Mouse (Mus musculus) forebrain, embryonic 13.5 days (tissue): ENCODE results near the gene Rubcn. TPM values are rescaled to one million over a fixed set of nuclear protein-coding genes. Genes with fewer than 3 reads are reported as not detected.
A peak's percentile ranks its signal among the peaks of the same experiment; 100 is the strongest.
"Not testable (repeated sequence)": the region's sequence is repeated elsewhere in the genome, so short reads cannot be mapped to it uniquely, and the experiment has no call there.

Source experiments
- ATAC-seq: fragments of 200-750 bp; cut with Nextera tagmentation; 2 replicates; pipeline ENCODE4 v1.8.0; 2017
- H3K27ac ChIP-seq: fragments of 300-500 bp; sonication (generic); 2 replicates; pipeline ENCODE4 v1.5.1; 2015; ENCODE audit warnings: inconsistent platforms, mild to moderate bottlenecking, moderate library complexity
- H3K27me3 ChIP-seq: fragments of 300-500 bp; sonication (generic); 2 replicates; pipeline ENCODE4 v1.6.1; 2015; ENCODE audit warnings: mild to moderate bottlenecking, inconsistent platforms
- H3K36me3 ChIP-seq: fragments of 300-500 bp; sonication (generic); 2 replicates; pipeline ENCODE4 v1.6.1; 2015; ENCODE audit warnings: mild to moderate bottlenecking, inconsistent platforms; ENCODE audit not compliant: poor library complexity, severe bottlenecking
- H3K4me1 ChIP-seq: fragments of 300-500 bp; sonication (generic); 2 replicates; pipeline ENCODE4 v1.6.1; 2015; ENCODE audit warnings: inconsistent platforms
- H3K4me2 ChIP-seq: fragments of 300-500 bp; sonication (generic); 2 replicates; pipeline ENCODE4 v1.6.1; 2015; ENCODE audit warnings: inconsistent platforms, mild to moderate bottlenecking, moderate library complexity
- H3K4me3 ChIP-seq: fragments of 300-500 bp; sonication (generic); 2 replicates; pipeline ENCODE4 v1.5.1; 2015; ENCODE audit warnings: mild to moderate bottlenecking, inconsistent platforms
- H3K9ac ChIP-seq: fragments of 300-500 bp; sonication (generic); 2 replicates; pipeline ENCODE4 v1.6.1; 2015; ENCODE audit warnings: mild to moderate bottlenecking, inconsistent platforms
- H3K9me3 ChIP-seq: fragments of 300-500 bp; sonication (generic); replicated peaks from 2 replicates; pipeline ENCODE4 v1.6.1; 2016; ENCODE audit warnings: inconsistent platforms
- WGBS: fragments of 180-500 bp; shearing (Covaris S2); methylation state at CpG from one replicate; pipeline ENCODE4 v1.1.7; 2015; 5-methylcytosine and 5-hydroxymethylcytosine counted together
- polyA plus RNA-seq: library from polyadenylated mRNA; unstranded; fragments of >200 nt; fragmentation: Nextera tagmentation; extraction: Ambion mirVana; gene quantifications from 2 replicates; pipeline ENCODE4 v1.2.1, GENCODE M21; 2015

Rubcn gene
- polyA plus RNA-seq, 1 experiment from 2014 or later = 22.3 TPM

- Histone ChIP-seq H3K4me1 (no peaks in the 10 kb centered on the region), H3K27ac (no peak overlapping the region), H3K4me2 (no peak overlapping the region), H3K9me3 (no peaks in the 10 kb centered on the region), H3K4me3 (no peak overlapping the region), H3K36me3 (peaks cover 67% of the 10 kb centered on the region), H3K9ac (no peak overlapping the region), H3K27me3 (no peaks in the 10 kb centered on the region)
- no peak for ATAC-seq
- WGBS = 64% methylated on average over 2 of the region's 2 CpGs
Measured at GRCm38 (mm10) chr16:32889881-32890280, 12.3 kb upstream of the Rubcn start.

GRCm38 (mm10) chr16:32887996-32888395 is 10.4 kb upstream of the Rubcn start:
- Histone ChIP-seq H3K27ac (no peak overlapping the region), H3K9ac (no peak overlapping the region), H3K4me3 (no peak overlapping the region), H3K9me3 (no peaks in the 10 kb centered on the region), H3K36me3 (peaks cover 57% of the 10 kb centered on the region), H3K27me3 (no peaks in the 10 kb centered on the region), H3K4me1 (no peaks in the 10 kb centered on the region), H3K4me2 (no peak overlapping the region)
- ATAC-seq = no peak
- 89% methylated on average over 7 of the region's 7 CpGs for WGBS

- H3K36me3 ChIP-seq = peaks cover 15% of the 10 kb centered on the region
- no peak overlapping the region for H3K27ac ChIP-seq
- H3K9ac ChIP-seq = no peak overlapping the region
- H3K9me3 ChIP-seq = no peaks in the 10 kb centered on the region
- peaks cover 27% of the 10 kb centered on the region for H3K4me1 ChIP-seq
- H3K4me3 ChIP-seq = no peak overlapping the region
- H3K27me3 ChIP-seq = no peaks in the 10 kb centered on the region
- ATAC-seq = no peak
- no peak overlapping the region for H3K4me2 ChIP-seq
- 82% methylated on average over 7 of the region's 7 CpGs for WGBS
Measured at GRCm38 (mm10) chr16:32881538-32881937, 4.0 kb upstream of the Rubcn start.

GRCm38 (mm10) chr16:32878972-32879926 is 1.7 kb upstream of the Rubcn start:
- H3K9me3 ChIP-seq = no peaks in the 10 kb centered on the region
- peak overlapping the region; percentile 87 for H3K9ac ChIP-seq
- peaks cover 27% of the 10 kb centered on the region for H3K4me1 ChIP-seq
- no peaks in the 10 kb centered on the region for H3K36me3 ChIP-seq
- peak overlapping the region; percentile 88 for H3K4me3 ChIP-seq
- H3K27ac ChIP-seq = no peak overlapping the region
- peak overlapping the region; percentile 88 for H3K4me2 ChIP-seq
- WGBS = 87% methylated on average over 14 of the region's 14 CpGs
- ATAC-seq = no peak
- H3K27me3 ChIP-seq = no peaks in the 10 kb centered on the region

GRCm38 (mm10) chr16:32878157-32878598 is 612 bp upstream of the Rubcn start:
- Histone ChIP-seq H3K27ac (peak overlapping the region; percentile 74), H3K4me3 (peak overlapping the region; percentile 88), H3K4me1 (peaks cover 27% of the 10 kb centered on the region), H3K27me3 (no peaks in the 10 kb centered on the region), H3K9me3 (no peaks in the 10 kb centered on the region), H3K4me2 (peak overlapping the region; percentile 88), H3K9ac (peak overlapping the region; percentile 87), H3K36me3 (no peaks in the 10 kb centered on the region)
- ATAC-seq = no peak; the same call in none of the 2 replicates
- WGBS = under 1% methylated on average over 33 of the region's 34 CpGs

GRCm38 (mm10) chr16:32876831-32877230 is 735 bp downstream of the Rubcn start:
- Histone ChIP-seq H3K27me3 (no peaks in the 10 kb centered on the region), H3K27ac (no peak overlapping the region), H3K36me3 (no peaks in the 10 kb centered on the region), H3K4me1 (peaks cover 25% of the 10 kb centered on the region), H3K9ac (peak overlapping the region; percentile 87), H3K4me2 (peak overlapping the region; percentile 88), H3K9me3 (no peaks in the 10 kb centered on the region), H3K4me3 (peak overlapping the region; percentile 88)
- no peak for ATAC-seq
- 35% methylated on average over 9 of the region's 9 CpGs for WGBS

- H3K27me3 ChIP-seq = no peaks in the 10 kb centered on the region
- no peaks in the 10 kb centered on the region for H3K9me3 ChIP-seq
- no peak for ATAC-seq
- H3K4me1 ChIP-seq = peaks cover 22% of the 10 kb centered on the region
- H3K27ac ChIP-seq = no peak overlapping the region
- H3K4me3 ChIP-seq = no peak overlapping the region
- no peaks in the 10 kb centered on the region for H3K36me3 ChIP-seq
- 92% methylated on average over 3 of the region's 3 CpGs for WGBS
- H3K9ac ChIP-seq = no peak overlapping the region
- no peak overlapping the region for H3K4me2 ChIP-seq
Measured at GRCm38 (mm10) chr16:32875847-32876246, 1.7 kb downstream of the Rubcn start.

GRCm38 (mm10) chr16:32875281-32875680 is 2.3 kb downstream of the Rubcn start:
- not testable (repeated sequence) for ATAC-seq, H3K9me3 ChIP-seq
- H3K4me1 ChIP-seq = peaks cover 17% of the 10 kb centered on the region

GRCm38 (mm10) chr16:32873366-32873765 is 4.2 kb downstream of the Rubcn start:
- ATAC-seq = no peak
- Histone ChIP-seq H3K9ac (no peak overlapping the region), H3K9me3 (no peaks in the 10 kb centered on the region), H3K4me3 (no peak overlapping the region), H3K36me3 (no peaks in the 10 kb centered on the region), H3K27me3 (no peaks in the 10 kb centered on the region), H3K4me2 (no peak overlapping the region), H3K4me1 (peaks cover 9% of the 10 kb centered on the region; the same call in 1 of the 2 replicates), H3K27ac (no peak overlapping the region)
- 59% methylated on average over 3 of the region's 3 CpGs for WGBS

More at GRCm38 (mm10) chr16:32875281-32875680, 2.3 kb downstream of the Rubcn start:
- H3K4me3 ChIP-seq, H3K27me3 ChIP-seq, H3K4me2 ChIP-seq, H3K9ac ChIP-seq, H3K36me3 ChIP-seq, H3K27ac ChIP-seq: not testable (repeated sequence)
- WGBS = 73% methylated on average over 1 of the region's 1 CpGs

GRCm38 (mm10) chr16:32870231-32870630 is 7.3 kb downstream of the Rubcn start:
- Histone ChIP-seq H3K4me3 (no peak overlapping the region), H3K27ac (no peak overlapping the region), H3K9ac (no peak overlapping the region), H3K4me1 (peaks cover 20% of the 10 kb centered on the region), H3K36me3 (no peaks in the 10 kb centered on the region), H3K27me3 (no peaks in the 10 kb centered on the region), H3K4me2 (no peak overlapping the region), H3K9me3 (no peaks in the 10 kb centered on the region)
- 75% methylated on average over 5 of the region's 5 CpGs for WGBS
- no peak for ATAC-seq

GRCm38 (mm10) chr16:32867919-32868552 is 9.5 kb downstream of the Rubcn start:
- Histone ChIP-seq H3K4me3 (peak overlapping the region; percentile 75), H3K9me3 (no peaks in the 10 kb centered on the region), H3K36me3 (no peaks in the 10 kb centered on the region), H3K4me2 (peak overlapping the region; percentile 87), H3K9ac (peak overlapping the region; percentile 84), H3K27me3 (no peaks in the 10 kb centered on the region), H3K4me1 (peaks cover 20% of the 10 kb centered on the region), H3K27ac (peak overlapping the region; percentile 82)
- 1% methylated on average over 35 of the region's 35 CpGs for WGBS
- ATAC-seq = peak; percentile 100

GRCm38 (mm10) chr16:32866713-32867112 is 10.9 kb downstream of the Rubcn start:
- Histone ChIP-seq H3K9me3 (no peaks in the 10 kb centered on the region), H3K4me2 (peak overlapping the region; percentile 87), H3K4me1 (peaks cover 20% of the 10 kb centered on the region), H3K27ac (no peak overlapping the region), H3K9ac (no peak overlapping the region), H3K27me3 (no peaks in the 10 kb centered on the region), H3K36me3 (no peaks in the 10 kb centered on the region), H3K4me3 (0 out of 2 replicates have a peak overlapping the region, but pooled peaks have one; percentile 75)
- no peak for ATAC-seq
- WGBS = 89% methylated on average over 5 of the region's 5 CpGs
